Mouse (Mus musculus) adrenal gland, postnatal 14 days (tissue): ENCODE data around the gene Anapc16. TPM values are rescaled to one million over a fixed set of nuclear protein-coding genes. Genes with fewer than 3 reads are reported as not detected.

Experiments used
- DNase-seq: peaks from one replicate; pipeline ENCODE4 v3.0.0; 2021; ENCODE audit warnings: mixed read lengths
- long read RNA-seq, 2 experiments: library from polyadenylated mRNA; stranded (forward); transcript quantifications; one replicate each; pipeline ENCODE4 v2.0.0; 2021
- total RNA-seq: library from RNA; stranded (reverse); gene quantifications from 2 replicates; pipeline ENCODE4 v1.2.3, GENCODE M21; 2021

Anapc16 gene
- total RNA-seq, result 57.5 and 68.8 TPM in 2 replicates
- long read RNA-seq, experiment 1, transcript Anapc16-201 (5 exons, 1,379 nt), result minor isoform, 11 of 89 reads
- long read RNA-seq, experiment 1, transcript Anapc16-205 (3 exons, 566 nt), result minor isoform, 8 of 89 reads
- long read RNA-seq, experiment 1, transcript Anapc16-204 (4 exons, 1,852 nt), result major isoform, 60 of 89 reads
- long read RNA-seq, experiment 1, partial matches to known transcripts, result 4 of 89 reads
- long read RNA-seq, experiment 1, other reads (novel, unspliced or antisense), result 6 of 89 reads
- long read RNA-seq, experiment 2, transcript Anapc16-205 (3 exons, 566 nt), result minor isoform, 5 of 55 reads
- long read RNA-seq, experiment 2, transcript Anapc16-201 (5 exons, 1,379 nt), result minor isoform, 9 of 55 reads
- long read RNA-seq, experiment 2, transcript Anapc16-204 (4 exons, 1,852 nt), result major isoform, 31 of 55 reads
- long read RNA-seq, experiment 2, partial matches to known transcripts, result 0 of 55 reads
- long read RNA-seq, experiment 2, other reads (novel, unspliced or antisense), result 7 of 55 reads

- DNase-seq, result peak; percentile 99
Observed at GRCm38 (mm10) chr10:60002673-60003212, at the start of gene Anapc16, which contains the start of gene Ascc1. Anapc16 (minus strand) TSS chr10:60003135. Ascc1 (plus strand) TSS chr10:60002805.

GRCm38 (mm10) chr10:60050581-60050980 lies 47.6 kb upstream of the Anapc16 start:
- no peak for DNase-seq

GRCm38 (mm10) chr10:60046696-60047095 lies 43.8 kb upstream of the Anapc16 start:
- no peak for DNase-seq

- DNase-seq, result no peak
Observed at GRCm38 (mm10) chr10:60042350-60042922, 39.5 kb upstream of the Anapc16 start.

DNA sequence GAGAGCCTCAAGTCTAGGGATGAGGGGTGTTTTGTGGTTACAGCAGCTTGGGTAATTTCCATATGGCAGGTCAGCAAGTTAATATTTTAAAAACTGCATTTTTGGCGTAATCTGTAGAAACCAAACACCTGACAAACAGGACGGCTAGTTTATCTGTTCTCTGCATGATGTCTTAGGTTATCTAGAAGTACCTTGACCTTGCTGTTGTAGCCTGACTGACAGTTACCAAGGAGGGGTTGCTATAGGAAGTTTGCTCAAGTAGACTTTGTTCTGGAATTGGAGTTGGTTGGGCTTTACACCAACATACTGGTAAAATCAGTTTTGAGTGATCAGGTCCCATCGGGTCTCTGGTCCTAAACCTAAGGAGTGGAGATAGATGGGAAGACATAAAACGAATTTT lies 32.8 kb upstream of the Anapc16 start:
- no peak for DNase-seq

DNA sequence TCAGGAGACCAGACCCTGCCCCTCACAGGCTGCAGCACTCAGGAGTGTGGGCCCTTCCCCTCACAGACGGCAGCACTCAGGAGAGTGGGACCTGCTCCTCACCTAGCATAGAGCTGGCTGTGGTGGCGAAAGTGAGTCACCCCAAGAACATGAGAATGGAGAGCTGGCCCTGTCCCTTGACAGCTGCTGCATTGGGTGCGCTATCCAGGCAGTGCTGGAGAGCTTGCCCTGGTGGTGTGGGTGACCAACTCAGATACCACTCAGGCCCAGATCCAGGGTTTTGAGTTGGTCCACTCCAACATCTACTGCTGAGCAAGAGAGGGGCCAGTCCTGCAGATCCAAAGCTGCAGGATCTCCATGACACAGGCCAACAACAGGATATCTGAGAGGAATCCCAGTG lies 31.7 kb upstream of the Anapc16 start:
- DNase-seq, result peak; percentile 59

- DNase-seq, result no peak
Observed at GRCm38 (mm10) chr10:60033064-60033463, 30.1 kb upstream of the Anapc16 start.

- DNase-seq, result no peak
Observed at GRCm38 (mm10) chr10:60032622-60033021, 29.7 kb upstream of the Anapc16 start.

GRCm38 (mm10) chr10:60031985-60032384 lies 29.1 kb upstream of the Anapc16 start:
- no peak for DNase-seq

DNA sequence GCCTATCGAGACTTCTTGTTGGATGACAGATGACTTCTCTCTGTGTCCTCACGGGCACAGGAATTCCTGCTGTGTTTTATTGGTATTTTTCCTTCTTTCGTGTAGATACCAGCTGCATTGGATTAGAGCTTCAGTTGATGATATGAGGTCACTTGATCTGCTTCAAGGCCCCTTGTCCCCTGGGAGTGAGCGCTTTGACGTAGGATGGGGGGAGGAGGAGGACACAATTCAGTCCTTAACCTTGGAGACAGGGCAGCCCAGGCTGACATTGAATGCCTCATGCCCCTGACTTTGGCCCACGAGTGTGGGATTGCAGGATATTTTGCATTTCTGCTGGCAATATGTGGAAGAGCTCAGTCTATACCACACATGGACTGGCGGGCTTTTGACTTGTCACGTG lies 28.6 kb upstream of the Anapc16 start:
- DNase-seq, result peak; percentile 55

GRCm38 (mm10) chr10:60029387-60029786 lies 26.5 kb upstream of the Anapc16 start:
- no peak for DNase-seq

- peak; percentile 50 for DNase-seq
Observed at GRCm38 (mm10) chr10:60028979-60029378, 26.0 kb upstream of the Anapc16 start.

GRCm38 (mm10) chr10:60028181-60028580 lies 25.2 kb upstream of the Anapc16 start:
- peak; percentile 29 for DNase-seq

- no peak for DNase-seq
Observed at GRCm38 (mm10) chr10:60027619-60028084, 24.7 kb upstream of the Anapc16 start.

DNA sequence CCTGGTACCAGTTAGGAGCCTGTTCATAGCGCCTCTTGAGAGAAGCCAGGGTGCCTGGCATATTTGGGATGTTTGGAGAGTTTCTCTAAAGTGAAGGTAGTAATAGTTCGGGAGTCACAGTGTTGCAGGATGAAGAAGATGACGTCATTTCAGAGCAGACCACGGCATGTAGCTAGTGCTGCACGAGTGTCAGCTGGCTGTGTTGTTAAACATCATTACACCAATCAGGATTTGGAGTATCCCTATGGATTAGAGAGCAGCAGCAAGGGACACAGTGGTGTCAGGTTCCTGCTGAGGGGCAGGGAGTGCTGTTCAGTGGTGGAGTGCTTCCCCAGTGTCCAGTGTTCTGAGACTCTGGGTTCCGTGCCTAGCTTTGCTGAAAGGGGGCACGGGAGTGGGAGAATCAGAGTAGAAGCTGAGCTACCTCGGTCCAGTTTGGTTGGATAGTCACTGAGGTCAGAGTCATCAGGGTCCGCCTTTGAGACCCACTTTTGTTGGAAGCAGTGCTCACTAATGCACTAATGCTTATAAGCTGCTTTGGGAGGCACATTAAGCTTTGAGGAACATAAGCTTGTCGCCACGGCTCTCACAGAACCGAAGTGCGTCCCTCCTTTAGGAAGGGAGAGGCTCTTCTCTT lies 23.9 kb upstream of the Anapc16 start:
- no peak for DNase-seq

- DNase-seq, result no peak
Observed at GRCm38 (mm10) chr10:60023751-60024150, 20.8 kb upstream of the Anapc16 start.

DNA sequence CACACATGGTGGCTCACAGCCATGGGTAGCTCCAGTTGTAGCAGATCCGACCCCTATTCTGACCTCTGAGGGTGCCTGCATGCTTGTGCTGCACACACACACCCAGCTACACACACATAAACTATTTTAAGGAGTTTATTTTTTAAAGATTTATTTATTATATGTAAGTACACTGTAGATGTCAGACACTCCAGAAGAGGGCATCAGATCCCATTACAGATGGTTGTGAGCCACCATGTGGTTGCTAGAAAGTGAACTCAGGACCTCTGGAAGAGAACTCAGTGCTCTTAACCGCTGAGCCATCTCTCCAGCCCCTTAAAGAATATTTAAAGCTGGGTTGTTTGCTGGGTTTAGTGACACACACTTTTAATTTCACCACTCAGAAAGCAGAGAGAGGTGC lies 16.4 kb upstream of the Anapc16 start:
- no peak for DNase-seq

- DNase-seq, result no peak
Observed at GRCm38 (mm10) chr10:60016223-60016622, 13.3 kb upstream of the Anapc16 start.

DNA sequence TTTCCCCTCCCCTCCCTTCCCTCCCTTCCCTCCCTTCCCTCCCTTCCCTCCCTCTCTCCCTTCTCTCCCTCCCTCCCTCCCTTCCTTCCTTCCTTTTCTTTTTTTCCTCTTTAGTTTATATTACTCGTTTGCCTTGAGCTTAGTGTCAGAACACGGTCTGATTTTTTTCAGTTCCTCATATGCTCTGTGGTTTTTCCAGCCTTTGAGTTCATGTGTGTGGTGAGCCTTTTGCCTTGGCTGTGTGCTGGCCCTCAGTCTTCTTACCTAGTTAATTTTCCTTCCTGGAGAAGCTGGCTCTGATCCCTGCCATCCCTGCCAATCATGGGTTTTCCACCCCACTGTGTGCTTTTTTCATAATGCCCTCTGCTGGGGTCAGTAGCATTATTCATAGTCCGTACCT lies 6.2 kb upstream of the Anapc16 start:
- DNase-seq, result no peak

- peak; percentile 60 for DNase-seq
Observed at GRCm38 (mm10) chr10:60005264-60005663, 2.3 kb upstream of the Anapc16 start.

DNA sequence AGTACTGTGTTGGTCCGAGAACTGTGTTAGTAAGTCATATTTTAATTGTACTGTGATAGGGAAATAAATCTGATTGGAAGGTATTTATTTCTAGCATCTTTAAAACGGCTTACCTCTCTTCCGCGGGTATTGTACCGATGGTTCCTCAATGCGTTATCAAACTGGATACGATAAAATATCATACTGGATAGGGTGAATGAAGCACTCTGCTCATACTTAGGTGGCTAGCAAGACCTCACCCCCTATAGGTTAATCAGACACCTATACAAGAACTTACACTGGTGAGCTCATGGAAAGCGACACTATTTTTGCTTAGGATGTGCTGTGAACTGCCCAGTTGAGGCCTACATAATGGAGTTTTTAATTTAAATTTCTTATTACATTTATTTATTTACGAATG lies 912 bp upstream of the Anapc16 start:
- DNase-seq, result no peak

GRCm38 (mm10) chr10:60003213-60003752 lies 348 bp upstream of the Anapc16 start:
- no peak for DNase-seq
